Mouse (Mus musculus) embryonic facial prominence, embryonic 15.5 days (tissue): ENCODE measurements at regions not wholly inside any gene's neighbourhood (a gene's known extent, or its start where the extent isn't known, plus 50 kb on each side); places are given as distances from the start of the nearest gene placed in this dataset.

Experiments used
- ATAC-seq: fragments of 200-750 bp; cut with Nextera tagmentation; 2 replicates; pipeline ENCODE4 v1.8.0; 2017; ENCODE audit warnings: low read depth, moderate TSS enrichment; ENCODE audit not compliant: insufficient number of reproducible peaks, low FRiP score, low TSS enrichment
- H3K27ac ChIP-seq: fragments of 300-500 bp; sonication (generic); replicated peaks from 2 replicates; pipeline ENCODE4 v1.5.1; 2015; ENCODE audit warnings: mild to moderate bottlenecking, inconsistent platforms
- H3K27me3 ChIP-seq: fragments of 300-500 bp; sonication (generic); 2 replicates; pipeline ENCODE4 v1.6.1; 2015; ENCODE audit warnings: inconsistent platforms
- H3K36me3 ChIP-seq: fragments of 300-500 bp; sonication (generic); 2 replicates; pipeline ENCODE4 v1.6.1; 2015; ENCODE audit warnings: mild to moderate bottlenecking, inconsistent platforms
- H3K4me1 ChIP-seq: fragments of 300-500 bp; sonication (generic); 2 replicates; pipeline ENCODE4 v1.6.1; 2015; ENCODE audit warnings: inconsistent platforms
- H3K4me2 ChIP-seq: fragments of 300-500 bp; sonication (generic); replicated peaks from 2 replicates; pipeline ENCODE4 v1.6.1; 2015; ENCODE audit warnings: mild to moderate bottlenecking, inconsistent platforms
- H3K4me3 ChIP-seq: fragments of 300-500 bp; sonication (generic); replicated peaks from 2 replicates; pipeline ENCODE4 v1.5.1; 2015; ENCODE audit warnings: mild to moderate bottlenecking, inconsistent platforms
- H3K9ac ChIP-seq: fragments of 300-500 bp; sonication (generic); 2 replicates; pipeline ENCODE4 v1.6.1; 2015; ENCODE audit warnings: inconsistent platforms
- H3K9me3 ChIP-seq: fragments of 300-500 bp; sonication (generic); replicated peaks from 2 replicates; pipeline ENCODE4 v1.6.1; 2016; ENCODE audit warnings: inconsistent platforms
- WGBS: fragments of 180-500 bp; shearing (Covaris S2); methylation state at CpG from one replicate; pipeline ENCODE4 v1.1.7; 2015; 5-methylcytosine and 5-hydroxymethylcytosine counted together

GRCm38 (mm10) chr15:88533354-88533753 lies 66.7 kb upstream of the Zdhhc25 start:
- no peaks in the 10 kb centered on the region for H3K9me3 ChIP-seq
- H3K9ac ChIP-seq, result no peak overlapping the region
- ATAC-seq, result no peak
- H3K36me3 ChIP-seq, result no peaks in the 10 kb centered on the region
- WGBS, result 69% methylated on average over 7 of the region's 7 CpGs
- H3K27me3 ChIP-seq, result no peaks in the 10 kb centered on the region
- H3K27ac ChIP-seq, result no peak overlapping the region
- H3K4me1 ChIP-seq, result no peaks in the 10 kb centered on the region
- no peak overlapping the region for H3K4me2 ChIP-seq
- H3K4me3 ChIP-seq, result no peak overlapping the region

- Histone ChIP-seq H3K4me1 (no peaks in the 10 kb centered on the region), H3K9ac (no peak overlapping the region), H3K27ac (no peak overlapping the region), H3K4me3 (no peak overlapping the region), H3K36me3 (no peaks in the 10 kb centered on the region), H3K9me3 (no peaks in the 10 kb centered on the region), H3K27me3 (no peaks in the 10 kb centered on the region), H3K4me2 (no peak overlapping the region)
- no peak for ATAC-seq
- 58% methylated on average over 2 of the region's 2 CpGs for WGBS
Observed at GRCm38 (mm10) chr15:88535516-88535915, 64.6 kb upstream of the Zdhhc25 start.

- no peak overlapping the region for H3K4me3 ChIP-seq
- no peak overlapping the region for H3K27ac ChIP-seq
- no peaks in the 10 kb centered on the region for H3K4me1 ChIP-seq
- no peaks in the 10 kb centered on the region for H3K9me3 ChIP-seq
- H3K4me2 ChIP-seq, result no peak overlapping the region
- no peak for ATAC-seq
- no peak overlapping the region for H3K9ac ChIP-seq
- no peaks in the 10 kb centered on the region for H3K27me3 ChIP-seq
- no peaks in the 10 kb centered on the region for H3K36me3 ChIP-seq
- WGBS, result 18% methylated on average over 10 of the region's 10 CpGs
Observed at GRCm38 (mm10) chr15:88537190-88537589, 62.9 kb upstream of the Zdhhc25 start.

- H3K9me3 ChIP-seq, result no peaks in the 10 kb centered on the region
- H3K4me1 ChIP-seq, result no peaks in the 10 kb centered on the region
- no peak overlapping the region for H3K9ac ChIP-seq
- no peak overlapping the region for H3K4me3 ChIP-seq
- no peaks in the 10 kb centered on the region for H3K36me3 ChIP-seq
- H3K27ac ChIP-seq, result no peak overlapping the region
- WGBS, result 63% methylated on average over 2 of the region's 2 CpGs
- no peak overlapping the region for H3K4me2 ChIP-seq
- ATAC-seq, result no peak
- H3K27me3 ChIP-seq, result no peaks in the 10 kb centered on the region
Observed at GRCm38 (mm10) chr15:88542567-88542966, 57.5 kb upstream of the Zdhhc25 start.

- Histone ChIP-seq H3K36me3 (no peaks in the 10 kb centered on the region), H3K9ac (no peak overlapping the region), H3K9me3 (no peaks in the 10 kb centered on the region), H3K4me2 (no peak overlapping the region), H3K27ac (no peak overlapping the region), H3K27me3 (no peaks in the 10 kb centered on the region), H3K4me1 (no peaks in the 10 kb centered on the region), H3K4me3 (no peak overlapping the region)
- ATAC-seq, result no peak
- 85% methylated on average over 5 of the region's 5 CpGs for WGBS
Observed at GRCm38 (mm10) chr15:88544216-88544615, 55.9 kb upstream of the Zdhhc25 start.

GRCm38 (mm10) chr15:88548261-88548660 lies 51.8 kb upstream of the Zdhhc25 start:
- H3K9ac ChIP-seq, result no peak overlapping the region
- no peak overlapping the region for H3K27ac ChIP-seq
- no peaks in the 10 kb centered on the region for H3K36me3 ChIP-seq
- no peak overlapping the region for H3K4me3 ChIP-seq
- no peaks in the 10 kb centered on the region for H3K4me1 ChIP-seq
- no peak for ATAC-seq
- H3K27me3 ChIP-seq, result no peaks in the 10 kb centered on the region
- H3K9me3 ChIP-seq, result no peaks in the 10 kb centered on the region
- WGBS, result 49% methylated on average over 6 of the region's 6 CpGs
- no peak overlapping the region for H3K4me2 ChIP-seq
